Mouse (Mus musculus) ovary, postnatal 10 days (tissue): Measurements from ENCODE around the gene Gbp4.
"Not testable (repeated sequence)": the region's sequence is repeated elsewhere in the genome, so short reads cannot be mapped to it uniquely, and the experiment has no call there.

Experiments used
- DNase-seq: peaks from one replicate; pipeline ENCODE4 v3.0.0; 2022; ENCODE audit warnings: low spot score

The Gbp4 gene

GRCm38 (mm10) chr5:105139409-105140088, at the start of gene Gbp4, which contains the start of the genes Gbp9 and Gbp8:
Gene Gbp4 (minus strand): TSS chr5:105139586.
Gene Gbp9 (minus strand): TSS chr5:105139539.
Gene Gbp8 (minus strand): TSS chr5:105139540.
- DNase-seq, result not testable (repeated sequence)

- DNase-seq, result no peak
These were observed 42.1 kb upstream of the Gbp4 start for GRCm38 (mm10) chr5:105181446-105181845.

- no peak for DNase-seq
These were observed 17.2 kb upstream of the Gbp4 start for GRCm38 (mm10) chr5:105156582-105156981.

- no peak for DNase-seq
These were observed 14.7 kb upstream of the Gbp4 start for GRCm38 (mm10) chr5:105154049-105154448.

GRCm38 (mm10) chr5:105148062-105148461, 8.7 kb upstream of the Gbp4 start:
- DNase-seq, result not testable (repeated sequence)

- no peak for DNase-seq
These were observed 7.1 kb upstream of the Gbp4 start for GRCm38 (mm10) chr5:105146447-105146846.

GRCm38 (mm10) chr5:105145731-105146130, 6.3 kb upstream of the Gbp4 start:
- DNase-seq, result not testable (repeated sequence)

GRCm38 (mm10) chr5:105140089-105140810, 864 bp upstream of the Gbp4 start:
- not testable (repeated sequence) for DNase-seq

- no peak for DNase-seq
These were observed 480 bp downstream of the Gbp4 start for GRCm38 (mm10) chr5:105138906-105139305.

- not testable (repeated sequence) for DNase-seq
These were observed 2.6 kb downstream of the Gbp4 start for GRCm38 (mm10) chr5:105136706-105137304.

- not testable (repeated sequence) for DNase-seq
These were observed 17.7 kb downstream of the Gbp4 start for GRCm38 (mm10) chr5:105121731-105122130.

- DNase-seq, result no peak
These were observed 23.6 kb downstream of the Gbp4 start for GRCm38 (mm10) chr5:105115740-105116139.

- no peak for DNase-seq
These were observed 24.7 kb downstream of the Gbp4 start for GRCm38 (mm10) chr5:105114696-105115095.

- DNase-seq, result no peak
These were observed 25.7 kb downstream of the Gbp4 start for GRCm38 (mm10) chr5:105113656-105114055.

GRCm38 (mm10) chr5:105110271-105110852, 29.0 kb downstream of the Gbp4 start:
- DNase-seq, result peak; percentile 12

- peak; percentile 1 for DNase-seq
These were observed 29.6 kb downstream of the Gbp4 start for GRCm38 (mm10) chr5:105109775-105110174.

- DNase-seq, result not testable (repeated sequence)
These were observed 33.7 kb downstream of the Gbp4 start for GRCm38 (mm10) chr5:105105689-105106088.

- no peak for DNase-seq
These were observed 57.5 kb downstream of the Gbp4 start for GRCm38 (mm10) chr5:105081900-105082299.

- DNase-seq, result not testable (repeated sequence)
These were observed 71.0 kb downstream of the Gbp4 start for GRCm38 (mm10) chr5:105068356-105068755.
